Mouse (Mus musculus): ENCODE results near the gene Rbbp4. TPM values are rescaled to one million over a fixed set of nuclear protein-coding genes. Genes with fewer than 3 reads are reported as not detected.

Gene Rbbp4
- total and polyA plus RNA-seq, 3 experiments = 50.9 to 127 TPM; not detected in 1

- Histone ChIP-seq H3K9ac (ENCODE audit: control insufficient read depth, low read depth, low read length, poor library complexity, severe bottlenecking) (no peak overlapping the region), H3K4me1 (ENCODE audit: control insufficient read depth in 1 of 2, insufficient read depth in 2 of 2, low read length in 2 of 2) (peaks cover 14 to 37% of the 10 kb centered on the region in 2 experiments), H3K4me3 (ENCODE audit: control insufficient read depth in 1 of 2, insufficient read depth in 1 of 2, low read depth in 2 of 2, low read length in 2 of 2) (no peak overlapping the region), H3K27me3 (ENCODE audit: control insufficient read depth in 1 of 2, insufficient read depth in 2 of 2, low read length in 2 of 2) (no peaks in the 10 kb centered on the region), H3K79me2 (ENCODE audit: control insufficient read depth, insufficient read depth, low read length, poor library complexity) (no peaks in the 10 kb centered on the region), H3K27ac (ENCODE audit: control insufficient read depth, low read depth, low read length) (no peak overlapping the region), H3K9me3 (replicated peaks; ENCODE audit: insufficient read depth, low read length) (no peaks in the 10 kb centered on the region), H3K36me3 (ENCODE audit: control insufficient read depth in 1 of 2, insufficient read depth in 2 of 2, low read length in 2 of 2) (peaks cover 0 to 17% of the 10 kb centered on the region in 2 experiments; a peak in 2 of 4 replicates)
- no peak for TF ChIP-seq ZMIZ1 (IDR thresholded peaks at IDR 0.05; ENCODE audit: low read depth, low read length)
- no peak for TF ChIP-seq TCF12 (IDR thresholded peaks at IDR 0.05; ENCODE audit: low read depth, low read length)
- TF ChIP-seq SMC3 (IDR thresholded peaks at IDR 0.05; ENCODE audit: low read depth, low read length) = no peak
- TF ChIP-seq MAX (IDR thresholded peaks at IDR 0.05; ENCODE audit: low read length) = no peak
- TF ChIP-seq CHD1 (IDR thresholded peaks at IDR 0.05; ENCODE audit: low read depth, low read length) = no peak
- no peak for TF ChIP-seq SIN3A (IDR thresholded peaks at IDR 0.05; ENCODE audit: low read length)
- no peak for TF ChIP-seq ELF1 (IDR thresholded peaks at IDR 0.05; ENCODE audit: low read depth, low read length)
- no peak for TF ChIP-seq USF1 (IDR thresholded peaks at IDR 0.05; ENCODE audit: low read depth, low read length)
- no peak for TF ChIP-seq RCOR1 (IDR thresholded peaks at IDR 0.05; ENCODE audit: low read depth, low read length)
- TF ChIP-seq KAT2A (conservative IDR thresholded peaks at IDR 0.05; ENCODE audit: low read depth, low read length) = no peak
- no peak for TF ChIP-seq POLR2A (IDR thresholded peaks at IDR 0.05; ENCODE audit: control insufficient read depth in 1 of 2, insufficient read depth in 1 of 2, low read depth in 1 of 2, low read length in 2 of 2, poor library complexity in 1 of 2)
- no peak for TF ChIP-seq MXI1 (IDR thresholded peaks at IDR 0.05; ENCODE audit: low read depth, low read length)
- TF ChIP-seq UBTF (IDR thresholded peaks at IDR 0.05; ENCODE audit: borderline replicate concordance, insufficient read depth, low read depth, low read length) = no peak
- no peak for TF ChIP-seq MEF2A (IDR thresholded peaks at IDR 0.05; ENCODE audit: extremely low read depth, insufficient replicate concordance, low read depth, low read length, poor library complexity, severe bottlenecking)
- no peak for TF ChIP-seq BHLHE40 (IDR thresholded peaks at IDR 0.05; ENCODE audit: borderline replicate concordance, low read depth, low read length)
- no peak for DNase-seq (ENCODE audit: low read depth, low spot score)
Observed at GRCm38 (mm10) chr4:129259101-129259500, 76.1 kb downstream of the Rbbp4 start.

Other genes with a start within 250 kb of the Rbbp4 start
- gene Tmem54, start 229.8 kb downstream of the Rbbp4 start, total RNA-seq (2012; rRNA removed) = not detected in 2 replicates
- gene Tmem54, start 229.8 kb downstream of the Rbbp4 start, polyA plus RNA-seq (2012; ENCODE audit: insufficient read depth in 1 of 2, insufficient read length in 2 of 2, low read depth in 1 of 2, low replicate concordance in 2 of 2, missing spikeins in 1 of 2) = not detected
- gene Hpca, start 213.3 kb downstream of the Rbbp4 start, total RNA-seq (2012; rRNA removed) = 0.39 and 0.59 TPM in 2 replicates
- gene Hpca, start 213.3 kb downstream of the Rbbp4 start, polyA plus RNA-seq (2012; ENCODE audit: insufficient read depth in 1 of 2, insufficient read length in 2 of 2, low read depth in 1 of 2, low replicate concordance in 2 of 2, missing spikeins in 1 of 2) = 1 to 10 TPM in 1 of 2 experiments, not detected in 1; 1.1 TPM
- gene Fndc5, start 198.4 kb downstream of the Rbbp4 start, total RNA-seq (2012; rRNA removed) = 15.5 and 15.8 TPM in 2 replicates
- gene Fndc5, start 198.4 kb downstream of the Rbbp4 start, polyA plus RNA-seq (2012; ENCODE audit: insufficient read depth in 1 of 2, insufficient read length in 2 of 2, low read depth in 1 of 2, low replicate concordance in 2 of 2, missing spikeins in 1 of 2) = 100 to 1,000 TPM in 1 of 2 experiments, 10 to 100 TPM in 1; 35.9 to 123 TPM
- 11.6 and 14.2 TPM in 2 replicates for gene S100pbp, start 145.6 kb downstream of the Rbbp4 start, total RNA-seq (2012; rRNA removed)
- gene S100pbp, start 145.6 kb downstream of the Rbbp4 start, polyA plus RNA-seq (2012; ENCODE audit: insufficient read depth in 1 of 2, insufficient read length in 2 of 2, low read depth in 1 of 2, low replicate concordance in 2 of 2, missing spikeins in 1 of 2) = 10 to 100 TPM in 1 of 2 experiments, not detected in 1; 28.3 TPM
- 89.5 and 113 TPM in 2 replicates for gene Yars, start 145.6 kb downstream of the Rbbp4 start, total RNA-seq (2012; rRNA removed)
- 100 to 1,000 TPM; 179 to 539 TPM for gene Yars, start 145.6 kb downstream of the Rbbp4 start, polyA plus RNA-seq (2012; ENCODE audit: insufficient read depth in 1 of 2, insufficient read length in 2 of 2, low read depth in 1 of 2, low replicate concordance in 2 of 2, missing spikeins in 1 of 2)
- gene C77080, start 74.0 kb downstream of the Rbbp4 start, total RNA-seq (2012; rRNA removed) = 0.92 and 1.3 TPM in 2 replicates
- 1 to 10 TPM in 1 of 2 experiments, not detected in 1; 6.9 TPM for gene C77080, start 74.0 kb downstream of the Rbbp4 start, polyA plus RNA-seq (2012; ENCODE audit: insufficient read depth in 1 of 2, insufficient read length in 2 of 2, low read depth in 1 of 2, low replicate concordance in 2 of 2, missing spikeins in 1 of 2)
- 0.13 and 0.31 TPM in 2 replicates for gene Sync, start 47.8 kb downstream of the Rbbp4 start, total RNA-seq (2012; rRNA removed)
- under 1 TPM in 1 of 2 experiments, not detected in 1; 0.43 TPM for gene Sync, start 47.8 kb downstream of the Rbbp4 start, polyA plus RNA-seq (2012; ENCODE audit: insufficient read depth in 1 of 2, insufficient read length in 2 of 2, low read depth in 1 of 2, low replicate concordance in 2 of 2, missing spikeins in 1 of 2)
- gene Zbtb8os, start 325 bp upstream of the Rbbp4 start, total RNA-seq (2012; rRNA removed) = 16.7 and 21.7 TPM in 2 replicates
- gene Zbtb8os, start 325 bp upstream of the Rbbp4 start, polyA plus RNA-seq (2012; ENCODE audit: insufficient read depth in 1 of 2, insufficient read length in 2 of 2, low read depth in 1 of 2, low replicate concordance in 2 of 2, missing spikeins in 1 of 2) = 10 to 100 TPM in 1 of 2 experiments, not detected in 1; 22.6 TPM
- 0.85 and 0.89 TPM in 2 replicates for gene Zbtb8a, start 42.7 kb upstream of the Rbbp4 start, total RNA-seq (2012; rRNA removed)
- 1 to 10 TPM in 1 of 2 experiments, not detected in 1; 1.6 TPM for gene Zbtb8a, start 42.7 kb upstream of the Rbbp4 start, polyA plus RNA-seq (2012; ENCODE audit: insufficient read depth in 1 of 2, insufficient read length in 2 of 2, low read depth in 1 of 2, low replicate concordance in 2 of 2, missing spikeins in 1 of 2)
- 0.08 and 0.16 TPM in 2 replicates for gene Zbtb8b, start 105.5 kb upstream of the Rbbp4 start, total RNA-seq (2012; rRNA removed)
- under 1 TPM in 1 of 2 experiments, not detected in 1; 0.29 TPM for gene Zbtb8b, start 105.5 kb upstream of the Rbbp4 start, polyA plus RNA-seq (2012; ENCODE audit: insufficient read depth in 1 of 2, insufficient read length in 2 of 2, low read depth in 1 of 2, low replicate concordance in 2 of 2, missing spikeins in 1 of 2)
- 14.1 TPM in 2 replicates for gene Bsdc1, start 126.2 kb upstream of the Rbbp4 start, total RNA-seq (2012; rRNA removed)
- gene Bsdc1, start 126.2 kb upstream of the Rbbp4 start, polyA plus RNA-seq (2012; ENCODE audit: insufficient read depth in 1 of 2, insufficient read length in 2 of 2, low read depth in 1 of 2, low replicate concordance in 2 of 2, missing spikeins in 1 of 2) = 10 to 100 TPM in 1 of 2 experiments, not detected in 1; 19.2 TPM
- not detected in 2 replicates for gene Tssk3, start 155.7 kb upstream of the Rbbp4 start, total RNA-seq (2012; rRNA removed)
- gene Tssk3, start 155.7 kb upstream of the Rbbp4 start, polyA plus RNA-seq (2012; ENCODE audit: insufficient read depth in 1 of 2, insufficient read length in 2 of 2, low read depth in 1 of 2, low replicate concordance in 2 of 2, missing spikeins in 1 of 2) = not detected
- not detected in 2 replicates for gene Fam229a, start 155.8 kb upstream of the Rbbp4 start, total RNA-seq (2012; rRNA removed)
- gene Fam229a, start 155.8 kb upstream of the Rbbp4 start, polyA plus RNA-seq (2012; ENCODE audit: insufficient read depth in 1 of 2, insufficient read length in 2 of 2, low read depth in 1 of 2, low replicate concordance in 2 of 2, missing spikeins in 1 of 2) = not detected
- 25.3 and 26.9 TPM in 2 replicates for gene Marcksl1, start 178.2 kb upstream of the Rbbp4 start, total RNA-seq (2012; rRNA removed)
- 10 to 100 TPM in 1 of 2 experiments, not detected in 1; 62.7 TPM for gene Marcksl1, start 178.2 kb upstream of the Rbbp4 start, polyA plus RNA-seq (2012; ENCODE audit: insufficient read depth in 1 of 2, insufficient read length in 2 of 2, low read depth in 1 of 2, low replicate concordance in 2 of 2, missing spikeins in 1 of 2)
- gene Hdac1, start 207.3 kb upstream of the Rbbp4 start, total RNA-seq (2012; rRNA removed) = 38.9 and 47.9 TPM in 2 replicates
- 100 to 1,000 TPM; 108 to 185 TPM for gene Hdac1, start 207.3 kb upstream of the Rbbp4 start, polyA plus RNA-seq (2012; ENCODE audit: insufficient read depth in 1 of 2, insufficient read length in 2 of 2, low read depth in 1 of 2, low replicate concordance in 2 of 2, missing spikeins in 1 of 2)
- gene Lck, start 238.3 kb upstream of the Rbbp4 start, total RNA-seq (2012; rRNA removed) = 2.7 and 3.6 TPM in 2 replicates
- 1 to 10 TPM in 1 of 2 experiments, not detected in 1; 6.9 TPM for gene Lck, start 238.3 kb upstream of the Rbbp4 start, polyA plus RNA-seq (2012; ENCODE audit: insufficient read depth in 1 of 2, insufficient read length in 2 of 2, low read depth in 1 of 2, low replicate concordance in 2 of 2, missing spikeins in 1 of 2)
- not detected in 2 replicates for gene Fam167b, start 243.2 kb upstream of the Rbbp4 start, total RNA-seq (2012; rRNA removed)
- gene Fam167b, start 243.2 kb upstream of the Rbbp4 start, polyA plus RNA-seq (2012; ENCODE audit: insufficient read depth in 1 of 2, insufficient read length in 2 of 2, low read depth in 1 of 2, low replicate concordance in 2 of 2, missing spikeins in 1 of 2) = not detected

All from MEL (cell line).